Mouse (Mus musculus): ENCODE results near the gene Arhgap23. TPM values are rescaled to one million over a fixed set of nuclear protein-coding genes. Genes with fewer than 3 reads are reported as not detected.
A peak's percentile ranks its signal among the peaks of the same experiment; 100 is the strongest.

Gene Arhgap23
- polyA plus RNA-seq, 1 experiment, result 77.2 TPM

GRCm38 (mm10) chr11:97502846-97503245 lies 87.5 kb downstream of the Arhgap23 start:
- TF ChIP-seq CTCF (IDR thresholded peaks at IDR 0.05; ENCODE audit: borderline replicate concordance, insufficient read depth, low read depth, low read length) (no peak), POLR2A (IDR thresholded peaks at IDR 0.05; ENCODE audit: borderline replicate concordance, insufficient read depth, low read length) (no peak)
- WGBS, result 92% methylated on average over 4 of the region's 4 CpGs
- DNase-seq, result no peak

GRCm38 (mm10) chr11:97505784-97506183 lies 90.5 kb downstream of the Arhgap23 start:
- TF ChIP-seq CTCF (IDR thresholded peaks at IDR 0.05; ENCODE audit: borderline replicate concordance, insufficient read depth, low read depth, low read length), result no peak
- TF ChIP-seq POLR2A (IDR thresholded peaks at IDR 0.05; ENCODE audit: borderline replicate concordance, insufficient read depth, low read length), result no peak
- Histone ChIP-seq H3K27me3 (ENCODE audit: control insufficient read depth, insufficient read depth, low read length) (no peaks in the 10 kb centered on the region), H3K27ac (ENCODE audit: insufficient read depth, low read length) (no peak overlapping the region), H3K4me3 (replicated peaks; ENCODE audit: insufficient read depth, low read depth, low read length) (no peak overlapping the region), H3K4me1 (ENCODE audit: control insufficient read depth, insufficient read depth, low read length) (peaks cover 9% of the 10 kb centered on the region; the same call in 1 of the 2 replicates)
- no peak for DNase-seq
- 81% methylated on average over 4 of the region's 4 CpGs for WGBS

More at GRCm38 (mm10) chr11:97502846-97503245, 87.5 kb downstream of the Arhgap23 start:
- Histone ChIP-seq H3K27ac (ENCODE audit: insufficient read depth, low read length) (no peak overlapping the region), H3K4me1 (ENCODE audit: control insufficient read depth, insufficient read depth, low read length) (0 out of 2 replicates have a peak, but pooled peaks cover 2% of the 10 kb centered on the region), H3K27me3 (ENCODE audit: control insufficient read depth, insufficient read depth, low read length) (no peaks in the 10 kb centered on the region), H3K4me3 (replicated peaks; ENCODE audit: insufficient read depth, low read depth, low read length) (no peak overlapping the region)

- H3K27ac ChIP-seq (ENCODE audit: insufficient read depth, low read length), result no peak overlapping the region
- TF ChIP-seq CTCF (IDR thresholded peaks at IDR 0.05; ENCODE audit: borderline replicate concordance, insufficient read depth, low read depth, low read length), result peak; percentile 47; the same call in 1 of the 2 replicates
- TF ChIP-seq POLR2A (IDR thresholded peaks at IDR 0.05; ENCODE audit: borderline replicate concordance, insufficient read depth, low read length), result no peak
- no peaks in the 10 kb centered on the region for H3K27me3 ChIP-seq (ENCODE audit: control insufficient read depth, insufficient read depth, low read length)
- peaks cover 14% of the 10 kb centered on the region for H3K4me1 ChIP-seq (ENCODE audit: control insufficient read depth, insufficient read depth, low read length)
- no peak overlapping the region for H3K4me3 ChIP-seq (replicated peaks; ENCODE audit: insufficient read depth, low read depth, low read length)
- 19% methylated on average over 8 of the region's 8 CpGs for WGBS
- peak in 1 of 2 experiments; percentile 49 for DNase-seq
Observed at GRCm38 (mm10) chr11:97506331-97506730, 91.0 kb downstream of the Arhgap23 start.

- DNase-seq, result no peak
- WGBS, result 51% methylated on average over 3 of the region's 3 CpGs
- Histone ChIP-seq H3K4me1 (ENCODE audit: control insufficient read depth, insufficient read depth, low read length) (peaks cover 23% of the 10 kb centered on the region), H3K27ac (ENCODE audit: insufficient read depth, low read length) (no peak overlapping the region), H3K27me3 (ENCODE audit: control insufficient read depth, insufficient read depth, low read length) (no peaks in the 10 kb centered on the region), H3K4me3 (replicated peaks; ENCODE audit: insufficient read depth, low read depth, low read length) (no peak overlapping the region)
- no peak for TF ChIP-seq POLR2A (IDR thresholded peaks at IDR 0.05; ENCODE audit: borderline replicate concordance, insufficient read depth, low read length)
- TF ChIP-seq CTCF (IDR thresholded peaks at IDR 0.05; ENCODE audit: borderline replicate concordance, insufficient read depth, low read depth, low read length), result no peak
Observed at GRCm38 (mm10) chr11:97508198-97508597, 92.9 kb downstream of the Arhgap23 start.

- WGBS, result 58% methylated on average over 5 of the region's 5 CpGs
- Histone ChIP-seq H3K4me1 (ENCODE audit: control insufficient read depth, insufficient read depth, low read length) (peaks cover 23% of the 10 kb centered on the region), H3K27ac (ENCODE audit: insufficient read depth, low read length) (no peak overlapping the region), H3K27me3 (ENCODE audit: control insufficient read depth, insufficient read depth, low read length) (no peaks in the 10 kb centered on the region), H3K4me3 (replicated peaks; ENCODE audit: insufficient read depth, low read depth, low read length) (no peak overlapping the region)
- TF ChIP-seq CTCF (IDR thresholded peaks at IDR 0.05; ENCODE audit: borderline replicate concordance, insufficient read depth, low read depth, low read length) (no peak), POLR2A (IDR thresholded peaks at IDR 0.05; ENCODE audit: borderline replicate concordance, insufficient read depth, low read length) (no peak)
- DNase-seq, result no peak
Observed at GRCm38 (mm10) chr11:97509058-97509457, 93.7 kb downstream of the Arhgap23 start.

GRCm38 (mm10) chr11:97509715-97510485 lies 94.6 kb downstream of the Arhgap23 start:
- Histone ChIP-seq H3K4me1 (ENCODE audit: control insufficient read depth, insufficient read depth, low read length) (peaks cover 23% of the 10 kb centered on the region), H3K27ac (ENCODE audit: insufficient read depth, low read length) (no peak overlapping the region), H3K4me3 (replicated peaks; ENCODE audit: insufficient read depth, low read depth, low read length) (no peak overlapping the region), H3K27me3 (ENCODE audit: control insufficient read depth, insufficient read depth, low read length) (no peaks in the 10 kb centered on the region)
- no peak for DNase-seq
- WGBS, result 43% methylated on average over 24 of the region's 24 CpGs
- TF ChIP-seq POLR2A (IDR thresholded peaks at IDR 0.05; ENCODE audit: borderline replicate concordance, insufficient read depth, low read length), result no peak
- TF ChIP-seq CTCF (IDR thresholded peaks at IDR 0.05; ENCODE audit: borderline replicate concordance, insufficient read depth, low read depth, low read length), result no peak; the same call in 1 of the 2 replicates

GRCm38 (mm10) chr11:97510966-97511660 lies 95.8 kb downstream of the Arhgap23 start:
- DNase-seq, result peak; percentile 72 to 86
- H3K4me3 ChIP-seq (replicated peaks; ENCODE audit: insufficient read depth, low read depth, low read length), result no peak overlapping the region
- H3K27ac ChIP-seq (ENCODE audit: insufficient read depth, low read length), result no peak overlapping the region
- TF ChIP-seq POLR2A (IDR thresholded peaks at IDR 0.05; ENCODE audit: borderline replicate concordance, insufficient read depth, low read length), result no peak
- TF ChIP-seq CTCF (IDR thresholded peaks at IDR 0.05; ENCODE audit: borderline replicate concordance, insufficient read depth, low read depth, low read length), result peak; percentile 83
- H3K27me3 ChIP-seq (ENCODE audit: control insufficient read depth, insufficient read depth, low read length), result no peaks in the 10 kb centered on the region
- peaks cover 23% of the 10 kb centered on the region for H3K4me1 ChIP-seq (ENCODE audit: control insufficient read depth, insufficient read depth, low read length)
- WGBS, result 19% methylated on average over 10 of the region's 10 CpGs

Measured in cerebellum, adult 2 months (tissue).